Mouse (Mus musculus) ES-Bruce4 (cell line): ENCODE results near the gene Kdm2b.

Experiments
- CTCF ChIP-seq: IDR thresholded peaks from one replicate; pipeline ENCODE4 v1.8.1; 2011; ENCODE audit warnings: low read depth, low read length
- POLR2A ChIP-seq: IDR thresholded peaks from one replicate; pipeline ENCODE4 v1.8.1; 2011; ENCODE audit warnings: low read length; ENCODE audit not compliant: insufficient read depth

DNA sequence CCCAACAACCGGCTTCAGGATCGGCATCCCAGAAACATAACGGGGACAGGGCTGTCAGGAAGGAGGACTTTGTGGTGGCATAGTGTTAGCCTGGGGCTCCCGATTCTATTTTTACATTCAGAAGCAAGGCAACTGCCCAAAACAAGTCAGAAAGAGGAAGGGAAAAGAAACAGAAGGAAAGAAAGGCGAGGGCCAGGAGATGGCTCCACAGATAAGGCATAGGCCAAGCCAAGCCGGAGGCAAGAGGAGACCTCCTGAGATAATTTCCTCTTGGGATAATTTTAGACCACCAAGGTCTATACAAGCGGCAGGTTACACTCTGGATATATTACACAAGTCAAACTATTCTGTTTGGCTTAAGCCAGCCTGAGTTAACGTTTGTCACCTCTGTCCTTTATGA lies 10.7 kb downstream of the Kdm2b start:
- TF ChIP-seq POLR2A (no peak), CTCF (no peak)
